Mouse (Mus musculus): Measurements from ENCODE around the gene Tmem127. TPM values are rescaled to one million over a fixed set of nuclear protein-coding genes. Genes with fewer than 3 reads are reported as not detected.
"Not testable (repeated sequence)": the region's sequence is repeated elsewhere in the genome, so short reads cannot be mapped to it uniquely, and the experiment has no call there.

Gene Tmem127
- 21.8 and 26.3 TPM in 2 replicates for polyA plus RNA-seq (2016; fragmentation: Nextera tagmentation; extraction: Ambion mirVana)

- no peaks in the 10 kb centered on the region for H3K9me3 ChIP-seq (replicated peaks)
- peak within 1 kb of the TSS; percentile 85 for H3K27ac ChIP-seq
- peak within 1 kb of the TSS; percentile 98 for H3K4me3 ChIP-seq
- under 1% methylated on average over 53 of the region's 53 CpGs for WGBS
- no peaks in the 10 kb centered on the region for H3K27me3 ChIP-seq (ENCODE audit: low read depth, poor library complexity, severe bottlenecking)
- H3K36me3 ChIP-seq, result peaks cover 54% of the 10 kb centered on the region
- peak; percentile 98 for DNase-seq (ENCODE audit: low spot score)
- peaks cover 32% of the 10 kb centered on the region for H3K4me1 ChIP-seq
Observed at GRCm38 (mm10) chr2:127247592-127248333, at the start of gene Tmem127, which contains the start of gene Ciao1. Gene Tmem127 (plus strand): TSS chr2:127247908. Gene Ciao1 (minus strand): TSS chr2:127247816.

GRCm38 (mm10) chr2:127204932-127205331, 42.8 kb upstream of the Tmem127 start:
- peak; percentile 69 for DNase-seq (ENCODE audit: low spot score)
- no peaks in the 10 kb centered on the region for H3K27me3 ChIP-seq (ENCODE audit: low read depth, poor library complexity, severe bottlenecking)
- peaks cover 40% of the 10 kb centered on the region for H3K36me3 ChIP-seq

GRCm38 (mm10) chr2:127205936-127206335, 41.8 kb upstream of the Tmem127 start:
- Histone ChIP-seq H3K4me1 (peaks cover 15% of the 10 kb centered on the region), H3K36me3 (peaks cover 41% of the 10 kb centered on the region)
- not testable (repeated sequence) for H3K9me3 ChIP-seq (replicated peaks); H3K4me3 ChIP-seq; H3K27ac ChIP-seq; DNase-seq (ENCODE audit: low spot score); H3K27me3 ChIP-seq (ENCODE audit: low read depth, poor library complexity, severe bottlenecking)
- 93% methylated on average over 4 of the region's 4 CpGs for WGBS

More at GRCm38 (mm10) chr2:127204932-127205331, 42.8 kb upstream of the Tmem127 start:
- Histone ChIP-seq H3K4me1 (peaks cover 15% of the 10 kb centered on the region), H3K27ac (no peak overlapping the region), H3K9me3 (replicated peaks) (no peaks in the 10 kb centered on the region), H3K4me3 (no peak overlapping the region)
- 39% methylated on average over 3 of the region's 3 CpGs for WGBS

GRCm38 (mm10) chr2:127206916-127207315, 40.8 kb upstream of the Tmem127 start:
- Histone ChIP-seq H3K27me3 (ENCODE audit: low read depth, poor library complexity, severe bottlenecking) (no peaks in the 10 kb centered on the region), H3K4me1 (peaks cover 15% of the 10 kb centered on the region), H3K36me3 (peaks cover 42% of the 10 kb centered on the region), H3K9me3 (replicated peaks) (no peaks in the 10 kb centered on the region), H3K27ac (no peak overlapping the region), H3K4me3 (0 out of 2 replicates have a peak overlapping the region, but pooled peaks have one; percentile 64)
- 93% methylated on average over 2 of the region's 2 CpGs for WGBS
- DNase-seq (ENCODE audit: low spot score), result no peak

GRCm38 (mm10) chr2:127207547-127208451, 39.9 kb upstream of the Tmem127 start, which contains the start of the genes 1810024B03Rik and Snrnp200:
Gene 1810024B03Rik (minus strand): TSS chr2:127208280.
Gene Snrnp200 (plus strand): TSS chr2:127208386.
- Histone ChIP-seq H3K36me3 (peaks cover 42% of the 10 kb centered on the region), H3K27ac (peak within 1 kb of the TSS; percentile 81), H3K4me1 (peaks cover 15% of the 10 kb centered on the region), H3K9me3 (replicated peaks) (no peaks in the 10 kb centered on the region), H3K27me3 (ENCODE audit: low read depth, poor library complexity, severe bottlenecking) (no peaks in the 10 kb centered on the region), H3K4me3 (peak within 1 kb of the TSS; percentile 64)
- peak; percentile 94 for DNase-seq (ENCODE audit: low spot score)
- 12% methylated on average over 36 of the region's 36 CpGs for WGBS

GRCm38 (mm10) chr2:127208452-127208769, 39.3 kb upstream of the Tmem127 start:
- H3K27me3 ChIP-seq (ENCODE audit: low read depth, poor library complexity, severe bottlenecking), result no peaks in the 10 kb centered on the region
- DNase-seq (ENCODE audit: low spot score), result no peak
- H3K27ac ChIP-seq, result peak overlapping the region; percentile 81
- H3K4me3 ChIP-seq, result peak overlapping the region; percentile 64
- no peaks in the 10 kb centered on the region for H3K9me3 ChIP-seq (replicated peaks)
- peaks cover 42% of the 10 kb centered on the region for H3K36me3 ChIP-seq
- peaks cover 15% of the 10 kb centered on the region for H3K4me1 ChIP-seq
- under 1% methylated on average over 17 of the region's 17 CpGs for WGBS

- peaks cover 15% of the 10 kb centered on the region for H3K4me1 ChIP-seq
- H3K27ac ChIP-seq, result no peak overlapping the region
- no peaks in the 10 kb centered on the region for H3K27me3 ChIP-seq (ENCODE audit: low read depth, poor library complexity, severe bottlenecking)
- no peaks in the 10 kb centered on the region for H3K9me3 ChIP-seq (replicated peaks)
- no peak for DNase-seq (ENCODE audit: low spot score)
- H3K36me3 ChIP-seq, result peaks cover 61% of the 10 kb centered on the region
- WGBS, result 96% methylated on average over 11 of the region's 11 CpGs
- no peak overlapping the region for H3K4me3 ChIP-seq
Observed at GRCm38 (mm10) chr2:127210701-127211100, 37.0 kb upstream of the Tmem127 start.

GRCm38 (mm10) chr2:127217746-127218145, 30.0 kb upstream of the Tmem127 start:
- Histone ChIP-seq H3K27me3 (ENCODE audit: low read depth, poor library complexity, severe bottlenecking) (no peaks in the 10 kb centered on the region), H3K9me3 (replicated peaks) (no peaks in the 10 kb centered on the region), H3K27ac (no peak overlapping the region), H3K36me3 (peaks cover 99% of the 10 kb centered on the region), H3K4me3 (no peak overlapping the region), H3K4me1 (no peaks in the 10 kb centered on the region)
- 94% methylated on average over 5 of the region's 5 CpGs for WGBS
- no peak for DNase-seq (ENCODE audit: low spot score)

GRCm38 (mm10) chr2:127225261-127225660, 22.4 kb upstream of the Tmem127 start:
- Histone ChIP-seq H3K4me3 (no peak overlapping the region), H3K9me3 (replicated peaks) (no peaks in the 10 kb centered on the region), H3K27ac (no peak overlapping the region), H3K36me3 (peaks cover 100% of the 10 kb centered on the region), H3K27me3 (ENCODE audit: low read depth, poor library complexity, severe bottlenecking) (no peaks in the 10 kb centered on the region), H3K4me1 (no peaks in the 10 kb centered on the region)
- WGBS, result 99% methylated on average over 3 of the region's 3 CpGs
- no peak for DNase-seq (ENCODE audit: low spot score)

GRCm38 (mm10) chr2:127237897-127238610, 9.7 kb upstream of the Tmem127 start:
- Histone ChIP-seq H3K4me1 (no peaks in the 10 kb centered on the region), H3K27me3 (ENCODE audit: low read depth, poor library complexity, severe bottlenecking) (no peaks in the 10 kb centered on the region), H3K27ac (no peak overlapping the region), H3K36me3 (peaks cover 99% of the 10 kb centered on the region), H3K9me3 (replicated peaks) (no peaks in the 10 kb centered on the region), H3K4me3 (no peak overlapping the region)
- DNase-seq (ENCODE audit: low spot score), result no peak
- 92% methylated on average over 11 of the region's 11 CpGs for WGBS

GRCm38 (mm10) chr2:127240065-127240464, 7.6 kb upstream of the Tmem127 start:
- Histone ChIP-seq H3K27me3 (ENCODE audit: low read depth, poor library complexity, severe bottlenecking) (no peaks in the 10 kb centered on the region), H3K36me3 (peaks cover 99% of the 10 kb centered on the region), H3K9me3 (replicated peaks) (no peaks in the 10 kb centered on the region), H3K4me3 (no peak overlapping the region), H3K4me1 (no peaks in the 10 kb centered on the region), H3K27ac (no peak overlapping the region)
- WGBS, result 91% methylated on average over 2 of the region's 2 CpGs
- no peak for DNase-seq (ENCODE audit: low spot score)

- peaks cover 32% of the 10 kb centered on the region for H3K4me1 ChIP-seq
- no peaks in the 10 kb centered on the region for H3K9me3 ChIP-seq (replicated peaks)
- DNase-seq (ENCODE audit: low spot score), result peak; percentile 60
- WGBS, result under 1% methylated on average over 39 of the region's 39 CpGs
- no peaks in the 10 kb centered on the region for H3K27me3 ChIP-seq (ENCODE audit: low read depth, poor library complexity, severe bottlenecking)
- H3K27ac ChIP-seq, result peak overlapping the region; percentile 85
- H3K4me3 ChIP-seq, result peak overlapping the region; percentile 98
- H3K36me3 ChIP-seq, result peaks cover 49% of the 10 kb centered on the region
Observed at GRCm38 (mm10) chr2:127248334-127249004, 761 bp downstream of the Tmem127 start.
